Mouse (Mus musculus) forebrain, embryonic 12.5 days (tissue): ENCODE data around the gene Klc2. TPM values are rescaled to one million over a fixed set of nuclear protein-coding genes. Genes with fewer than 3 reads are reported as not detected.
A peak's percentile ranks its signal among the peaks of the same experiment; 100 is the strongest.
"Not testable (repeated sequence)": the region's sequence is repeated elsewhere in the genome, so short reads cannot be mapped to it uniquely, and the experiment has no call there.

Source experiments
- ATAC-seq: fragments of 200-750 bp; cut with Nextera tagmentation; 2 replicates; pipeline ENCODE4 v1.8.0; 2017; ENCODE audit warnings: moderate TSS enrichment; ENCODE audit not compliant: low FRiP score
- H3K27ac ChIP-seq: fragments of 300-500 bp; sonication (generic); 2 replicates; pipeline ENCODE4 v1.5.1; 2016; ENCODE audit warnings: mild to moderate bottlenecking
- H3K27me3 ChIP-seq: fragments of 300-500 bp; sonication (generic); 2 replicates; pipeline ENCODE4 v1.6.1; 2016; ENCODE audit warnings: mild to moderate bottlenecking
- H3K36me3 ChIP-seq: fragments of 300-500 bp; sonication (generic); replicated peaks from 2 replicates; pipeline ENCODE4 v1.6.1; 2016; ENCODE audit warnings: mild to moderate bottlenecking
- H3K4me1 ChIP-seq: fragments of 300-500 bp; sonication (generic); 2 replicates; pipeline ENCODE4 v1.6.1; 2016
- H3K4me2 ChIP-seq: fragments of 300-500 bp; sonication (generic); 2 replicates; pipeline ENCODE4 v1.6.1; 2016; ENCODE audit warnings: mild to moderate bottlenecking, moderate library complexity
- H3K4me3 ChIP-seq: fragments of 300-500 bp; sonication (generic); replicated peaks from 2 replicates; pipeline ENCODE4 v1.5.1; 2016; ENCODE audit warnings: mild to moderate bottlenecking
- H3K9ac ChIP-seq: fragments of 300-500 bp; sonication (generic); 2 replicates; pipeline ENCODE4 v1.6.1; 2016; ENCODE audit warnings: mild to moderate bottlenecking
- H3K9me3 ChIP-seq: fragments of 300-500 bp; sonication (generic); 2 replicates; pipeline ENCODE4 v1.6.1; 2016
- WGBS: fragments of 180-500 bp; shearing (Covaris S2); methylation state at CpG from one replicate; pipeline ENCODE4 v1.1.7; 2016; 5-methylcytosine and 5-hydroxymethylcytosine counted together
- polyA plus RNA-seq: library from polyadenylated mRNA; unstranded; fragments of >200 nt; fragmentation: Nextera tagmentation; extraction: Ambion mirVana; gene quantifications from 2 replicates; pipeline ENCODE4 v1.2.1, GENCODE M21; 2016

Klc2 gene
- 45.8 and 46.0 TPM in 2 replicates for polyA plus RNA-seq

GRCm38 (mm10) chr19:5118384-5118698 is at the start of gene Klc2:
Gene Klc2 (minus strand): TSS chr19:5118560.
- Histone ChIP-seq H3K27me3 (peaks cover 11% of the 10 kb centered on the region), H3K4me3 (peak within 1 kb of the TSS; percentile 91), H3K36me3 (peaks cover 9% of the 10 kb centered on the region), H3K9me3 (no peaks in the 10 kb centered on the region), H3K27ac (peak within 1 kb of the TSS; percentile 89), H3K4me1 (peaks cover 19% of the 10 kb centered on the region), H3K9ac (peak within 1 kb of the TSS; percentile 89), H3K4me2 (peak within 1 kb of the TSS; percentile 89)
- WGBS = under 1% methylated on average over 18 of the region's 18 CpGs
- ATAC-seq = no peak; the same call in 1 of the 2 replicates

GRCm38 (mm10) chr19:5167477-5167876 is 49.1 kb upstream of the Klc2 start:
- no peak for ATAC-seq
- Histone ChIP-seq H3K4me3 (no peak overlapping the region), H3K9me3 (no peaks in the 10 kb centered on the region), H3K27me3 (no peaks in the 10 kb centered on the region), H3K4me2 (no peak overlapping the region), H3K27ac (no peak overlapping the region), H3K4me1 (no peaks in the 10 kb centered on the region), H3K9ac (no peak overlapping the region), H3K36me3 (peaks cover 3% of the 10 kb centered on the region; the same call in 1 of the 2 replicates)
- WGBS = 90% methylated on average over 4 of the region's 4 CpGs

DNA sequence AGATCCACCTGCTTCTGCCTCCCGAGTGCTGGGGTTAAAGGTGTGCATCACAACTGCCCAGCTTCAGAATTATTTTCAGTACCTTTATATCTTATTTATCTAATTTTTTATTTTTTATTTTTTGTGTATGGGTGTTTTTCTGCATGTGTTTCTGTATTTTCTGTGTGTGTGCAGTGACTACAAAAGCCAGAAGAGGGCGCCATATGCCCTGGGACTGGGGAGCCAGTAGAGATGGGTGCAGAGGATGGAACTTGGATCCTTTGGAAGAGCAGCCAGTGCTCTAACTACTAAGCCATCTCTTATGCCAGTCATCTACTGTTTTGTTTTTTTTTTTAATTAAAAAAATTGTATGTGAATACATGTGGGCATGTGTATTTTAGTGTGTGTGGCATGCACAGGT is 46.0 kb upstream of the Klc2 start:
- no peaks in the 10 kb centered on the region for H3K9me3 ChIP-seq
- 64% methylated on average over 2 of the region's 2 CpGs for WGBS

DNA sequence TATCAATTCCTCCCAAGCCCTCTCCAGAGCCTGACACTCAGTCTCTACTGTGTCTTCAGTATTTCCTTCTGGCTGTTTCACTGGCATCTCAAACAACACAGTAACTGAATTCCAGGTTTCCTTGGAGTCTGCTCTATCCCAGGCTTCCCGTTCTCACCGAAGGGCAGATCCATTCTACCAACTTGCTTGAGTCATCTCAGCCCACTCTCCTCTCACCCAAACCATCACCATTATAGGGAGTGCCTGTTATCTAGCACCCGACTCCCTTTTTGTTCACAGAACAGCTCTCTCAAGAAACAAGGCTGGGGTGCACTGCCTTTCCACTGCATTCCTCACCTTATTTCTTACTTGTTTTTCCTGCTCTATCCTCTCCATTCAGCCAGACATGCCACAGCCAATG is 43.6 kb upstream of the Klc2 start:
- peaks cover 3% of the 10 kb centered on the region; the same call in 1 of the 2 replicates for H3K36me3 ChIP-seq
- 95% methylated on average over 3 of the region's 3 CpGs for WGBS
- no peak for ATAC-seq

More for the DNA sequence above, 46.0 kb upstream of the Klc2 start:
- no peaks in the 10 kb centered on the region for H3K4me1 ChIP-seq
- no peaks in the 10 kb centered on the region for H3K27me3 ChIP-seq
- no peak overlapping the region for H3K4me3 ChIP-seq
- H3K27ac ChIP-seq = no peak overlapping the region
- no peak overlapping the region for H3K9ac ChIP-seq
- no peak for ATAC-seq
- peaks cover 3% of the 10 kb centered on the region; the same call in 1 of the 2 replicates for H3K36me3 ChIP-seq
- no peak overlapping the region for H3K4me2 ChIP-seq

GRCm38 (mm10) chr19:5152261-5152660 is 33.9 kb upstream of the Klc2 start:
- WGBS = 94% methylated on average over 6 of the region's 6 CpGs
- H3K9me3 ChIP-seq = no peaks in the 10 kb centered on the region

More for the DNA sequence above, 43.6 kb upstream of the Klc2 start:
- Histone ChIP-seq H3K4me1 (no peaks in the 10 kb centered on the region), H3K9me3 (no peaks in the 10 kb centered on the region), H3K9ac (no peak overlapping the region), H3K27ac (no peak overlapping the region), H3K27me3 (no peaks in the 10 kb centered on the region), H3K4me3 (no peak overlapping the region), H3K4me2 (no peak overlapping the region)

GRCm38 (mm10) chr19:5151741-5152140 is 33.4 kb upstream of the Klc2 start:
- no peak for ATAC-seq
- no peak overlapping the region for H3K4me3 ChIP-seq
- peaks cover 29% of the 10 kb centered on the region for H3K36me3 ChIP-seq
- no peaks in the 10 kb centered on the region for H3K4me1 ChIP-seq
- H3K4me2 ChIP-seq = no peak overlapping the region
- H3K9me3 ChIP-seq = no peaks in the 10 kb centered on the region
- no peak overlapping the region for H3K9ac ChIP-seq
- WGBS = 87% methylated on average over 5 of the region's 5 CpGs
- no peak overlapping the region for H3K27ac ChIP-seq
- no peaks in the 10 kb centered on the region for H3K27me3 ChIP-seq

More at GRCm38 (mm10) chr19:5152261-5152660, 33.9 kb upstream of the Klc2 start:
- no peak overlapping the region for H3K27ac ChIP-seq
- H3K4me1 ChIP-seq = no peaks in the 10 kb centered on the region
- H3K4me2 ChIP-seq = no peak overlapping the region
- H3K27me3 ChIP-seq = no peaks in the 10 kb centered on the region
- no peak overlapping the region for H3K9ac ChIP-seq
- H3K4me3 ChIP-seq = no peak overlapping the region
- H3K36me3 ChIP-seq = peaks cover 29% of the 10 kb centered on the region
- ATAC-seq = no peak

GRCm38 (mm10) chr19:5151331-5151730 is 33.0 kb upstream of the Klc2 start:
- H3K27me3 ChIP-seq = no peaks in the 10 kb centered on the region
- H3K9ac ChIP-seq = no peak overlapping the region
- WGBS = 38% methylated on average over 3 of the region's 3 CpGs
- H3K36me3 ChIP-seq = peaks cover 33% of the 10 kb centered on the region
- no peaks in the 10 kb centered on the region for H3K4me1 ChIP-seq
- no peak overlapping the region for H3K4me3 ChIP-seq
- H3K27ac ChIP-seq = 0 out of 2 replicates have a peak overlapping the region, but pooled peaks have one; percentile 25
- H3K4me2 ChIP-seq = no peak overlapping the region
- peak; percentile 61; the same call in 1 of the 2 replicates for ATAC-seq
- H3K9me3 ChIP-seq = no peaks in the 10 kb centered on the region

- no peaks in the 10 kb centered on the region for H3K4me1 ChIP-seq
- ATAC-seq = no peak
- H3K4me2 ChIP-seq = no peak overlapping the region
- no peaks in the 10 kb centered on the region for H3K27me3 ChIP-seq
- no peak overlapping the region for H3K4me3 ChIP-seq
- peaks cover 25% of the 10 kb centered on the region for H3K36me3 ChIP-seq
- H3K9me3 ChIP-seq = no peaks in the 10 kb centered on the region
- H3K9ac ChIP-seq = no peak overlapping the region
- WGBS = 90% methylated on average over 6 of the region's 6 CpGs
- H3K27ac ChIP-seq = no peak overlapping the region
Measured at GRCm38 (mm10) chr19:5150358-5150757, 32.0 kb upstream of the Klc2 start.

DNA sequence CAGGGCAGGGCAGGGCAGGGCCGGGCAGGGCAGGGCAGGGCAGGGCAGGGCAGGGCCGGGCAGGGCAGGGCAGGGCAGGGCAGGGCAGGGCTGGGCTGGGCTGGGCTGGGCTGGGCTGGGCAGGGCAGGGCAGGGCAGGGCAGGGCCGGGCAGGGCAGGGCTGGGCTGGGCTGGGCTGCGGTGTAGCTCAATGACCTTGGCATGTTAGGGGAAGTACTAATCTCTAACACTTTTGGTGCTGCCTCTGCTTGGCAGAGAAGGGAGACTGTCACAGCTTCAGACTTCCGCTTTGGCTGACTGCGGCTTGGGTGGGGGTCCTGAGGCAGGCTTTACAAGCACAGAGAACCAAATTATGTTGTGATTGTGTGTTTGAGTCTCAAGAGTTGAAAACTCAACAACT is 30.7 kb upstream of the Klc2 start:
- not testable (repeated sequence) for H3K9ac ChIP-seq, H3K4me1 ChIP-seq, H3K27me3 ChIP-seq, H3K4me2 ChIP-seq, ATAC-seq, H3K9me3 ChIP-seq, H3K4me3 ChIP-seq, H3K27ac ChIP-seq
- 83% methylated on average over 4 of the region's 6 CpGs for WGBS
- H3K36me3 ChIP-seq = peaks cover 30% of the 10 kb centered on the region

DNA sequence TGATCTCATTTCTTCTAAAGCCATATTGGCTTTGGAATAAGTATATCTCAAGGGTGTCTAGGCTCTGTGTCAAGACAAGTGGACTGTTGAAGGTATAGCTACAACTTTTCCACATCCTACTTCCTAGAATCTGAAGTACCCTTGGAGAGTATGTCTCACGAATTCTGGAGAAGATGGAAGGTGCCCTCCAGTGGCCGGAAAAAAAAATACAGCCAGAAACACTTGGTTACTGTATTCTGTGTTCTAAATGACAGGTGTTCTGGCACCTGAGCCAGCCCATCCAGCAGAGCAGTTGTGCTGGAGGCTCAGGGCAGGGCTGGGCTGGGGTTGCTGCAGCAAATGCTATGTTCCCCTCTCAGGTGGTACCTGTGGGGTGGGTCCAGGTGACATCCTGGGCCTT is 21.3 kb upstream of the Klc2 start:
- H3K4me2 ChIP-seq = no peak overlapping the region
- H3K4me3 ChIP-seq = no peak overlapping the region
- WGBS = 6% methylated on average over 2 of the region's 2 CpGs
- H3K9me3 ChIP-seq = no peaks in the 10 kb centered on the region
- no peak overlapping the region for H3K27ac ChIP-seq
- H3K36me3 ChIP-seq = peaks cover 34% of the 10 kb centered on the region
- no peak for ATAC-seq
- no peaks in the 10 kb centered on the region for H3K4me1 ChIP-seq
- H3K27me3 ChIP-seq = no peaks in the 10 kb centered on the region
- H3K9ac ChIP-seq = no peak overlapping the region

DNA sequence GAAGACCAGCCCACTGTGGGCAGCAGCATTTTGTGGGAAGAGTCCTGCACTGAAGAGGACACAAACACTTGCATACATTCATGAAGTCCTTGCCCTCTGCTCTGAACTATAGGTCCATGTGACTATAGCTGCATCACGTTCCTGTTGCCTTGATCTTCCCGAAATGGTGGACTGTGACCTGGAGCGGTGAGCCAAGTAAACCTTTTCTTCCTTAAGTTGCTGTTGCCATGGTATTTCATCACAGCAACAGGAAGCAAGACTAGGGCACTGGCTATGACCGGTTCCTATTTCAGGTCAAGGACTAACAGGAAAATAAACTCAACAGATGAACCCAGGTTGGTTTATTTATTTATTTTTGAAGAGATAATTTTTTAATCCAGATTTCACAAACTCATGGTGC is 12.9 kb upstream of the Klc2 start:
- H3K4me2 ChIP-seq = no peak overlapping the region
- no peaks in the 10 kb centered on the region for H3K4me1 ChIP-seq
- 76% methylated on average over 4 of the region's 4 CpGs for WGBS
- H3K9ac ChIP-seq = no peak overlapping the region
- ATAC-seq = no peak
- H3K9me3 ChIP-seq = no peaks in the 10 kb centered on the region
- no peak overlapping the region for H3K4me3 ChIP-seq
- peaks cover 20% of the 10 kb centered on the region for H3K36me3 ChIP-seq
- no peaks in the 10 kb centered on the region for H3K27me3 ChIP-seq
- H3K27ac ChIP-seq = no peak overlapping the region

GRCm38 (mm10) chr19:5129770-5130169 is 11.4 kb upstream of the Klc2 start:
- Histone ChIP-seq H3K9ac (no peak overlapping the region), H3K36me3 (peaks cover 11% of the 10 kb centered on the region), H3K4me2 (no peak overlapping the region), H3K9me3 (no peaks in the 10 kb centered on the region), H3K4me3 (no peak overlapping the region), H3K27me3 (no peaks in the 10 kb centered on the region), H3K4me1 (no peaks in the 10 kb centered on the region), H3K27ac (no peak overlapping the region)
- 30% methylated on average over 1 of the region's 1 CpGs for WGBS
- ATAC-seq = no peak

DNA sequence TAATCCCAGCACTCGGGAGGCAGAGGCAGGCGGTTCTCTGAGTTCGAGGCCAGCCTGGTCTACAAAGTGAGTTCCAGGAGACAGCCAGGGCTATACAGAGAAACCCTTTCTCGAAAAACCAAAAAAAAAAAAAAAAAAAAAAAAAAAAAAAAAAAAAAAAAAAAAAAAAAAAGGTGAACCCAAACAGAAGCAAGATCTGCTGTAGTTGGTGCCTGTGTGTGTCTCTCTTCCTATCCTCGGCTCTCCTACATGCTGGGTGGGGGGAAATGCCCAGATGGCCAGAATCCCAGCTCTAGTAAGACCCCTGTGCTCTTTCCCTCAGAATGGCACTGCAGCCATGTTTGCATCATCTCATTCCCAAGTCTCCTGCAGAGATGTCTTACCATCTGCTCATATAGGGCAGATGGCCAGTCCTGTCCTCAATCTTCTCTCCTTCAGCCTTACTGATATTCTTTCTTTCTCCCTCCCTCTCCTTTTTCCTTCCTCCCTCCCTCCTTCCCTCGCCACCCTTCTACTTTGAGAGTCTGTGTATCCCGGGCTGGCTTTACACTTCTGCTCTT is 5.8 kb upstream of the Klc2 start:
- H3K27ac ChIP-seq = no peak overlapping the region
- no peaks in the 10 kb centered on the region for H3K9me3 ChIP-seq
- H3K36me3 ChIP-seq = no peaks in the 10 kb centered on the region
- H3K9ac ChIP-seq = no peak overlapping the region
- WGBS = 76% methylated on average over 7 of the region's 7 CpGs
- ATAC-seq = no peak
- H3K4me3 ChIP-seq = no peak overlapping the region
- H3K4me1 ChIP-seq = 0 out of 2 replicates have a peak, but pooled peaks cover under 1% of the 10 kb centered on the region
- H3K4me2 ChIP-seq = no peak overlapping the region
- H3K27me3 ChIP-seq = peaks cover 7% of the 10 kb centered on the region
